Mouse (Mus musculus) layer of hippocampus, adult 8-10 months (tissue): ENCODE measurements around the gene Cib2. TPM values are rescaled to one million over a fixed set of nuclear protein-coding genes. Genes with fewer than 3 reads are reported as not detected.

Experiments used
- DNase-seq, 2 experiments: peaks; one replicate each; pipeline ENCODE4 v3.0.0; 2022; ENCODE audit warnings: low spot score in 2 of 2
- total RNA-seq, 4 experiments: library from RNA; stranded (reverse); gene quantifications; 2 replicates each; pipeline ENCODE4 v1.2.4; 2022

The Cib2 gene
- total RNA-seq, 4 experiments from 2014 or later: 22.5 to 25.8 (median 24.4) TPM

DNA sequence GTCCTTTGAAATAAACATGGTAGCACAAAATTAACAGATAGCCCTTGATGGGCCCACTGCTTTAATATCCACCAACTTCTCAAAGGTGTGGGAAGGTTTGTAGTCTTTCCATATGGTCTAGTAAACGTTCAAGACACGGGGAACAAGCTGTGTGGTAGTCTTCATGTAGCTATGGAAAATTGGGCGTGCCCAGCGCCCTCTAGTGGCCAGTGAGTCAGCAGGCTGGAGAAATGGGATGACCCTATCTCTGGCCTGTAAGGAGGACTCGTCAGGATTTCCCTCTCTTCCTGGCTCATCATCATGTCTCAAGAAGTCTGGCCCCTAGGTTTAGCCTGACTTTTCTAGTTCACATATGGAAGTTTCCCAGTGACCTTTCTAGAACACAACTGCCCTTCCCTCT lies 12.5 kb downstream of the Cib2 start:
- DNase-seq: peak in 1 of 2 experiments; percentile 59

DNA sequence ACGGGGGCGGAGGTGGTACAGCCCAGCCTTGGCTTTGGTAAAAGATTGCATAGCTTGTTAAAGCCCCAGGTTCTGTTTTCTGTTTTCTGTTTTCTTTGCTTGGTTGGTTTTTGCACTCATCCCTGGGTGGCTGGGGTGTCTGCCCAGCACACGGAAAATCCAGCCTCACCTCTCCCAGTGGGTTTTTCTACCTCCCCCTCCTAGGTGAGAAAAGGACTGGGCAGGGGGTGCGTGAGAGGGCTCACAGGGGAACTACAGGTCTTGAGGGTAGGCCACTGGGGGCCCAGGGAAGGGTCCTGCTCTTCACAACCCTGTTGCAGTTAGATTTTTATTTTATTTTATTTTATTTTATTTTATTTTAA lies 15.1 kb downstream of the Cib2 start:
- no peak for DNase-seq

DNA sequence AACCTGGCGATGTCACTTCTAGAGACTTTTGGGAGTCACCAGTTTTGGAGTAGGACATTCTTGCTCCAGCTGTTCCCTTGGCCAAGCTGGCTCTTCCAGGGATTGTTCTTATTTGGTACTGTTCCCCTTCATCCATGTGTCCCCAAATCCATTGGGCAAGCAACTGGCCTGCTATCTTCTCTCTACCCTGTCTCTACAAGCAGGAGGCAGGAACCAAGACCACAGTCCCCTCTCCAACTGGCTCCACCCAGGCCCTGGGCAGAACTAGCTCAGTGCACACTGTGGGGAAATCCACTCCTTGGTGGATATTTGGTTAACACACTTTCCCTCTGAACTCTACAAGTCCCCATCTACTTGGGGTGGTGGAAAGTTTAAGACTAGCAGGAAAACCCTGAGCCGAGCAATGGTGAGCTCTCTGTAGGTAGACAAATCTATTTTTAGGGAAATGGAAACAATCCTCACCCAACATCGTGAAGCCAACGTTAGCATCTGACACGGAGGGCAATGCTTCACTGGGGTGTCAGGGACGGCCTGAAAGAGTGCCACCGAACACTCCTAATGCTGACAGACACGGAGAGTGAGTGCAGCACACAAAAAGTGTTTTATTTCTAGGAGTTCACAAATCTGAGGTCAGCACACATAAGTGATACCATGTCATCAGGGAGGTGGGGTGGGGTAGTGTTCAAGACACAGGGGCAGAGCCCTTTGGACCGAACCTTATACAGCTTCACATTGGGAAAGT lies 15.6 kb downstream of the Cib2 start:
- no peak for DNase-seq

DNA sequence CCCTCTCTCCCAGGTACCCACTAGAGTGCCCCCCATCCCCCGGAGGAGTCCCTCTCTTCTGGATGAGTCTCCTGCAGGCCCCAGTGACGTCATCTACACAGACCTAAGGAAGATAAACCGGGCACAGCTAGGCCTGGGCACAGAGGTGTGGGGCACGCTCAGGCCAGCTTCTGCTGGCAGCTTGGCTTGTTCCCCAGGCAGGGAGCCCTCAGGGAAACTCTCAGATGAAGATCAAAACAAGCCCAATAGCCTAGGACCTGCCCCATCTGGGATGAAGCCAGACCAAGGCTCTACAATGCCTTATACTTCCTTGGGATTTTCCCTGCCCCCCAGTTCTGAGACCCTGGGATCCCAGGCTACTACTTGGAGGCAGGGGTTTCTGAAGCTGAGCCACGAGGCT lies 19.2 kb downstream of the Cib2 start:
- no peak for DNase-seq

DNA sequence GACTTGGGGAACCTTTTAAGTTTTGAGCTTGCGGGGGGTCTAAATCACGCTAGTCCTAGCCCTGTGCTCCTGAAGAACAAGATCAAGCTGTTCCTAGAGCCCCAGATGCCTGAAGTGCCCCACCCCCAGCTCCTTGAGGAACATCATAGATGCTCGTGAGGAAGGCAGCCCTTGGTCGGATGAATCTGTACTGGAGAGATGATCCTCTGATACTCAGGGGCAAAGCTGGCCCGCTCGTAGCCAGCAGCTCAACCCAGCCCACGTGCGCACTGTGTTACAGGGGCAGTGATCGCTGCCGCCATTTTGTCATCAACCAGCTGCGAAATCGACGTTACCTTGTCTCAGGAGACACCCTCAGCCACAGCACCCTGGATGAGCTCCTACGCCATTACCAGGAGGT lies 21.3 kb downstream of the Cib2 start, which contains the start of gene Sh2d7:
Sh2d7 (plus strand) TSS at position 301 of the 400 bp plus-strand sequence.
- DNase-seq: no peak

DNA sequence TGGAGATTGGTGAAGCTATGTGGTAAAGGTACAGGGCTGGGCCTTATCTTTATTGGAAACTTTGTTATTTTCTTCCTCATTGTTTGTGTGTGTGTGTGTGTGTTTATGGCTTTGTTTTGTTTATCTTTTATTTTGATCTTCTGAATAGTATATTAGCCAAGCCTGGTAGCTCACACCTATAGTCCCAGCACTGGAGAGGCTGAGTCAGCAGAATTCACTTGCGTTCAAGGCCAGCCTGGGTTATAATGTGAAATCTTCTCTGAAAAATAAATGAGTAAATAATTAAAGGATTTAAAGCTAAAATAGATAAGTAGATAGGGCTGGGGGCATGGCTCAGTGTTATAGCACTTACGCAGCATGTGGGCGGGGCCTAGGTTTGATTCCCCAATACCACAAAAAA lies 21.8 kb downstream of the Cib2 start:
- no peak for DNase-seq

DNA sequence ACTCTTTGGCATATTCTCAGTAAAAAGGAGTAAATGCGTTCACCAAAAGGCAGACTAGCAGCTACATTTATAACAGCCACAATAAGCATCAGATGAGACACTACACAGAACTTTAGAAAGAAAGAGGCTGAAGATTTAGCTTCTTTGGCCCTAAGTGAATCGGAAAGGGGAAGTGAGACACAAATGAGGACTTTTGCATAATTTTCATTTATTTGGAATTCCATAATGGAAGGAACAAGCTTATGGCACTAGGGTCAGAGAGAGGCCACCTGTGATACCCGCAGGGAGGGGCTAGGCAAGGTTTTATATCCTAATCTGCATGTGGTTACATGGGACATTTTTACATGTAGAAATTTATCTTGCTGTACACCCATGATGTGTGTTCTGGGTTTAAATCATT lies 22.5 kb downstream of the Cib2 start:
- no peak for DNase-seq

- DNase-seq: peak; percentile 78 to 79
Observed at GRCm38 (mm10) chr9:54537030-54537429, 23.0 kb downstream of the Cib2 start.

DNA sequence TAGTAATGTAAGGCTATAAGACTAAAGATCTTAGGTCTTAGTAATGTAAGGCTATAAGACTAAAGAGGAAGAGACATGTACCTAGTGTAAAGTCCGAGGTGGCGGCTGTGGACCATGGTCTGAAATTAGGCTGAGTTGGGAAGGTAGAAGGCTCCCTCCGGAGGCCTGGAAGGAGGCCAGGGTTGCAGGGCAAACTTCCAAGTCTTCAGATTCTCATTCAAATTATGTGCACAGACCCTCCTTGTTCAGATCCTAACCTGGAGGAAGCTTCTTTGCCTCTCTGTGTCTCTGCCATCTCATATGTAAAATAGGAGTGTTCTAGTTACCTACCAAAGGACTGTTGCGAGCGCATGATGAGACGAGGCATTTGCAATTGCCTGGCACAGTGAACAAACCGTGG lies 23.8 kb downstream of the Cib2 start:
- DNase-seq: no peak

- DNase-seq: peak; percentile 77 to 79
Observed at GRCm38 (mm10) chr9:54533975-54534374, 26.0 kb downstream of the Cib2 start.

DNA sequence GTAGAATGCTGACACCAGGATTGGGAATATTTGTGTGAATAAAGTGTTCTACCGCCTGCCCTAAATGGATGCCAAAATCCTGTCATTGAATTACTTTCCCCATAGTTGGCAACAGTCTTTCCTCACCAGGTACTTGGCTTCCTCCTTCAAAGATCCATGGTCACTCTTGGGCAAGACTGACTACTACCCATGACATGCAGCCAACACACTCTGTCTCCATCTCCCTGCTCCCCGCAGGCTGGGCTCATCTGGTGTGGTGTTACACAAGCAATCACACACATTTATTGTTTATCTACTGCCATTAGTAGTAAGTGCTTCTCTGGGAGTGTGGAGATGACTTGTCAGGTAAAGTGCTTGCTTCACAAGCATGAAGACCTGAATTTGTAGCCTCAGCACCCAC lies 27.1 kb downstream of the Cib2 start:
- DNase-seq: no peak

GRCm38 (mm10) chr9:54531421-54531820 lies 28.6 kb downstream of the Cib2 start:
- DNase-seq: no peak

GRCm38 (mm10) chr9:54530836-54531235 lies 29.2 kb downstream of the Cib2 start:
- no peak for DNase-seq

DNA sequence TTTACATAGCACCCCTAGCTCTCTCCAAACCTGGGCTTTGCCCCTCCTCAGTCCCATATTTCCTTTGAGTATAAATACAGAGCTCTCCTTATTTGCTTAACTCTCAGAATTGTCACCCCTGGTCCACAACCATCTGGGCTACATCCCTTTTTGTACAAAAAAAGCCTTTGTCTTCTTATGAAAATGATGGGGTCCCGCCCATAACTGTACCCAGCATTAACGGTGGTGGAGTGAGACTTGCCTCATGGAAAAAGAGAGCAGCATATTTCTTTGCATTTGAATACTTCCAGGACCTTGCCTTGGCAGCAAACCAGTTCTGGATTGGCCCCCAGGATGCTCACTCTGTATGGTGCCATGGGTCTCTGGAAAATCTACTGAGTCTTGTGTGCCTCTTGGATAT lies 30.1 kb downstream of the Cib2 start:
- DNase-seq: no peak

- no peak for DNase-seq
Observed at GRCm38 (mm10) chr9:54527694-54528093, 32.3 kb downstream of the Cib2 start.

GRCm38 (mm10) chr9:54520286-54520685 lies 39.7 kb downstream of the Cib2 start:
- DNase-seq: no peak

- peak; percentile 36 to 44 for DNase-seq
Observed at GRCm38 (mm10) chr9:54518921-54519320, 41.1 kb downstream of the Cib2 start.

GRCm38 (mm10) chr9:54515991-54516390 lies 44.0 kb downstream of the Cib2 start:
- DNase-seq: no peak

DNA sequence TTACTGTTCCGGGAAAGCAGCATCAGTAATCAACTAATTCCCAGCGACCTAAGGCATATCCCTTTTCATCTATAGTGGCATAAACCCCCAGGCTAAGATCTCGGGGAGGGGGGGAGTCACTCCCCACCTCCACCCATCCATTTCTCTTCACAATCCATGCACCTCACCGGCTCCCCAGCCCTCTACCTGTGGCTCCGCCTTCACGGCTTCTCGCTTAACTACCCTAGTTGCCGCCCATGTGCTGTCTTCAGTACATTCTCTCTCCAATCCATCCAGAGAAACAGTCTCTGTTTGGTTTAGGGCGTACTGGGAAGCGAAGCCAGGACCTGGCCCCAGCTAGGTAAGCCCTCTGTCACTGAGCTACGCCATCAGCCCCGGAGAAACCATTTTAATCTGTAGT lies 57.1 kb downstream of the Cib2 start:
- no peak for DNase-seq

GRCm38 (mm10) chr9:54502111-54502495 lies 57.9 kb downstream of the Cib2 start:
- no peak for DNase-seq

DNA sequence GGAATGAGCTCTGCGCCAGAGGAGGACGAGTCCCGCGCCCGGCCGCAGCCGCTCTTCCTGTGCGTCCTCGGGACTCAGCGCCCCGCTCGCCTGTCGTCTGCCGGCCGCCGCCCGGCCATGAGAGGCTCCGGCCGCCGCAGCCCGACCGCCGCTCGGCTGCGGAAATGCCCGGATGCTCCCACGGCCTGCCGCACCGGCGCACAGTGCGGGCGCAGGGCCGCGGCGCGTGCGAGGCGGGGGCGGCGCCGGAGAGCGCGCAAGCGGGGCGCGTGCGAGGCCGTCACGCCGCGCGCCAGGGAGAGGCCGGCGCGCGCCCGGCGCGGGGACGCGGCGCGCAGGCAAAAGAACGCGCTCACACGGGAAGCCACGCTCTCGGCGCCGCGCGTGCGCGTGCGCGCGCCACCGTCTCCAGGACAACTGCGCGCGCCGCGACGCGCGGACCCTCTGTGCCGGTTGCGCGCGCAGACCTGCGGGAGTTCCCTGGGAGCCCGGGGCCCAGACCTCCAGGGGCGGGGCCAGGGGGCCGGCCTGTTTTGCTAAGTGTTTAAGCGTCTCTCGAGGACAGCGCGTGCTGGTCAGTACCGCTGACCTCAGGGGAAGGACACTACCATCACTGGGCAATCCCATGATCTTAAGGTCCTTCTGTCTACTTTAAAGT lies 58.4 kb downstream of the Cib2 start, which contains the start of gene Dmxl2:
Dmxl2 (minus strand) TSS at position 174 of the 658 bp plus-strand sequence.
- DNase-seq: peak; percentile 78 to 80

DNA sequence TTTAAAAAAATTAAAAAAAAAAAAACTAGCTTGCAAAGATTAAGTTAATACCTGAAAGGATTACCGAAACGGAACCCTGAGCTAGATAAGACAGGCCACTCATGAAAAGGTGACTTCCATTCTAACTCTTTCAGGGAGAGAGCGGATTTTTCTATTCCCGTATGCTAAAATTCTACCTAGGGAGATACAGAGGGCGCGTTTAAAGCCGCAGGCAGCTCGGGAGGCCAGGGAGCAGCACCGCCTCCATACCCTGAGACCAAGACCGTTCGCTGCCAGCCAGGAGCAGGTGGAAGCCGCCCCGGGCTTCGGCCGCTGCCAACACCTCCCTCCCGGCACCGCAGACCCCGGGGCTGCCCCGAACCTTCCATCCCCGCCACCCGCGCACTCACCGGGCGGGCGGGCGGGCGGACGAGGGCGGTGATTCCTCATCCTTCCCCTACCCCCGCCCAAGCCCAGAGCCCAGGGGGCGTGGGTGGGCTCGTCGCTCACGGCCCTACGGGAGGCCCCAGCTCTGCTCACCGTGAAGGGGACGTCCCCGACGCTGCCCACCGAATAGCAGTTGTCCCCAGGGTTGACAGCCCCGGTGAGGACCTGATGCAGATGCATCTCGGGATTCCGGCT lies 59.1 kb downstream of the Cib2 start:
- DNase-seq: peak in 1 of 2 experiments; percentile 36

- DNase-seq: no peak
Observed at GRCm38 (mm10) chr9:54499791-54500190, 60.2 kb downstream of the Cib2 start.
